Mouse (Mus musculus): ENCODE results near the gene Epo.

DNA sequence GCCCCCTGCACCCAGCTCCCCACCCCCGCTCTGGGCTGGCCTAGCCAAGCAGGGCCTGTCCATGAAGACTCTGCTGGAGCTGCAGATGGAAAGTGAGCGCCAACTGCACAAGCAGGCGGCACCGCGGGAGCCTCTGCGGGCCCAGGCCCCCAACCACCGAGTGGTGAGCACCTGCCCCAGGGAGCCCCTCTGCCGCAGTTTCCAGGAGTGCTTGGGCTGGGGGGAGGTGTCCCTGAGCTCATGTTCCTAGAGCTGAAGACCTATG, 8.9 kb downstream of the Epo start:
- no peak for TF ChIP-seq CTCF (IDR thresholded peaks at IDR 0.05; ENCODE audit: borderline replicate concordance, insufficient read depth, low read depth, low read length)
- no peak for TF ChIP-seq POLR2A (IDR thresholded peaks at IDR 0.05; ENCODE audit: borderline replicate concordance, insufficient read depth, low read length)

Measured in cerebellum, adult 2 months (tissue).